Mouse (Mus musculus) kidney, embryonic 15.5 days (tissue): Measurements from ENCODE around the gene Spint3. TPM values are rescaled to one million over a fixed set of nuclear protein-coding genes. Genes with fewer than 3 reads are reported as not detected.

ENCODE experiments used
- ATAC-seq: fragments of 200-750 bp; cut with Nextera tagmentation; replicated peaks from 2 replicates; pipeline ENCODE4 v1.8.0; 2017; ENCODE audit warnings: moderate TSS enrichment; ENCODE audit not compliant: low FRiP score
- H3K27ac ChIP-seq: fragments of 300-500 bp; sonication (generic); 2 replicates; pipeline ENCODE4 v1.5.1; 2015; ENCODE audit warnings: mild to moderate bottlenecking, inconsistent platforms
- H3K27me3 ChIP-seq: fragments of 300-500 bp; sonication (generic); 2 replicates; pipeline ENCODE4 v1.6.1; 2015; ENCODE audit warnings: inconsistent platforms
- H3K36me3 ChIP-seq: fragments of 300-500 bp; sonication (generic); 2 replicates; pipeline ENCODE4 v1.6.1; 2015; ENCODE audit warnings: inconsistent platforms
- H3K4me1 ChIP-seq: fragments of 300-500 bp; sonication (generic); 2 replicates; pipeline ENCODE4 v1.6.1; 2015; ENCODE audit warnings: inconsistent platforms
- H3K4me2 ChIP-seq: fragments of 300-500 bp; sonication (generic); 2 replicates; pipeline ENCODE4 v1.6.1; 2015; ENCODE audit warnings: moderate library complexity, mild to moderate bottlenecking, inconsistent platforms
- H3K4me3 ChIP-seq: fragments of 300-500 bp; sonication (generic); replicated peaks from 2 replicates; pipeline ENCODE4 v1.5.1; 2015; ENCODE audit warnings: mild to moderate bottlenecking, inconsistent platforms
- H3K9ac ChIP-seq: fragments of 300-500 bp; sonication (generic); 2 replicates; pipeline ENCODE4 v1.6.1; 2015; ENCODE audit warnings: mild to moderate bottlenecking, inconsistent platforms
- H3K9me3 ChIP-seq: fragments of 300-500 bp; sonication (generic); replicated peaks from 2 replicates; pipeline ENCODE4 v1.6.1; 2016; ENCODE audit warnings: inconsistent platforms
- WGBS: fragments of 180-500 bp; shearing (Covaris S2); methylation state at CpG from one replicate; pipeline ENCODE4 v1.1.7; 2015; ENCODE audit warnings: mixed read lengths; 5-methylcytosine and 5-hydroxymethylcytosine counted together
- polyA plus RNA-seq: library from polyadenylated mRNA; unstranded; fragments of >200 nt; fragmentation: Nextera tagmentation; extraction: Ambion mirVana; gene quantifications from 2 replicates; pipeline ENCODE4 v1.2.1, GENCODE M21; 2015

The Spint3 gene
- polyA plus RNA-seq, 1 experiment from 2014 or later, result not detected

- H3K4me2 ChIP-seq, result 0 out of 2 replicates have a peak overlapping the region, but pooled peaks have one; percentile 9
- 16% methylated on average over 11 of the region's 11 CpGs for WGBS
- no peak for ATAC-seq
Measured at GRCm38 (mm10) chr2:164521841-164522240, 51.4 kb downstream of the Spint3 start.

GRCm38 (mm10) chr2:164520782-164521181 is 52.5 kb downstream of the Spint3 start:
- no peak overlapping the region for H3K9ac ChIP-seq
- H3K27me3 ChIP-seq, result peaks cover 12% of the 10 kb centered on the region
- no peak overlapping the region for H3K27ac ChIP-seq
- H3K4me1 ChIP-seq, result peaks cover 24% of the 10 kb centered on the region
- H3K36me3 ChIP-seq, result no peaks in the 10 kb centered on the region
- H3K4me2 ChIP-seq, result no peak overlapping the region
- WGBS, result 15% methylated on average over 3 of the region's 3 CpGs
- peak; percentile 66; the same call in 1 of the 2 replicates for ATAC-seq
- H3K9me3 ChIP-seq, result no peaks in the 10 kb centered on the region
- H3K4me3 ChIP-seq, result no peak overlapping the region

More at GRCm38 (mm10) chr2:164521841-164522240, 51.4 kb downstream of the Spint3 start:
- peaks cover 12% of the 10 kb centered on the region for H3K27me3 ChIP-seq
- H3K4me1 ChIP-seq, result peaks cover 17% of the 10 kb centered on the region
- no peak overlapping the region for H3K27ac ChIP-seq
- H3K36me3 ChIP-seq, result no peaks in the 10 kb centered on the region
- no peak overlapping the region for H3K4me3 ChIP-seq
- H3K9ac ChIP-seq, result no peak overlapping the region
- H3K9me3 ChIP-seq, result no peaks in the 10 kb centered on the region

Other genes with a start within 250 kb of the Spint3 start
- gene Svs5, start 240.7 kb downstream of the Spint3 start, polyA plus RNA-seq, result not detected in 2 replicates
- 2.4 and 2.7 TPM in 2 replicates for gene Slpi, start 184.4 kb downstream of the Spint3 start, polyA plus RNA-seq
- gene Rbpjl, start 170.3 kb downstream of the Spint3 start, polyA plus RNA-seq, result 0.05 and 0.08 TPM in 2 replicates
- 1.1 and 2.4 TPM in 2 replicates for gene Matn4, start 168.3 kb downstream of the Spint3 start, polyA plus RNA-seq
- gene Sdc4, start 129.6 kb downstream of the Spint3 start, polyA plus RNA-seq, result 149 and 161 TPM in 2 replicates
- 59.2 and 64.2 TPM in 2 replicates for gene Sys1, start 116.5 kb downstream of the Spint3 start, polyA plus RNA-seq
- 7.7 and 8.3 TPM in 2 replicates for gene Gm20458, start 112.5 kb downstream of the Spint3 start, polyA plus RNA-seq
- not detected in 2 replicates for gene Trp53tg5, start 99.7 kb downstream of the Spint3 start, polyA plus RNA-seq
- gene Dbndd2, start 87.4 kb downstream of the Spint3 start, polyA plus RNA-seq, result 13.0 and 14.0 TPM in 2 replicates
- 65.1 and 69.6 TPM in 2 replicates for gene Pigt, start 75.9 kb downstream of the Spint3 start, polyA plus RNA-seq
- gene Wfdc2, start 11.0 kb downstream of the Spint3 start, polyA plus RNA-seq, result 329 and 368 TPM in 2 replicates
- gene Wfdc6a, start 12.0 kb upstream of the Spint3 start, polyA plus RNA-seq, result 0.34 TPM in 1 of 2 replicates, not detected in the other
- not detected in 2 replicates for gene Eppin, start 20.1 kb upstream of the Spint3 start, polyA plus RNA-seq
- not detected in 2 replicates for gene Wfdc6b, start 40.1 kb upstream of the Spint3 start, polyA plus RNA-seq
- gene Wfdc8, start 40.2 kb upstream of the Spint3 start, polyA plus RNA-seq, result not detected in 2 replicates
- not detected in 2 replicates for gene Wfdc16, start 65.3 kb upstream of the Spint3 start, polyA plus RNA-seq
- gene Wfdc10, start 82.6 kb upstream of the Spint3 start, polyA plus RNA-seq, result 0.41 TPM in 1 of 2 replicates, not detected in the other
- not detected in 2 replicates for gene Wfdc9, start 83.1 kb upstream of the Spint3 start, polyA plus RNA-seq
- gene Wfdc11, start 100.6 kb upstream of the Spint3 start, polyA plus RNA-seq, result not detected in 2 replicates
- 0.43 and 0.57 TPM in 2 replicates for gene Wfdc13, start 111.6 kb upstream of the Spint3 start, polyA plus RNA-seq
- 0.65 and 0.76 TPM in 2 replicates for gene Spint4, start 125.0 kb upstream of the Spint3 start, polyA plus RNA-seq
- not detected in 2 replicates for gene Spint5, start 141.8 kb upstream of the Spint3 start, polyA plus RNA-seq
- 1.2 and 1.3 TPM in 2 replicates for gene Wfdc3, start 172.5 kb upstream of the Spint3 start, polyA plus RNA-seq
- gene Dnttip1, start 172.5 kb upstream of the Spint3 start, polyA plus RNA-seq, result 74.6 and 75.1 TPM in 2 replicates
- 517 and 530 TPM in 2 replicates for gene Ube2c, start 196.4 kb upstream of the Spint3 start, polyA plus RNA-seq
- gene Tnnc2, start 206.5 kb upstream of the Spint3 start, polyA plus RNA-seq, result 40.1 and 87.2 TPM in 2 replicates
- 21.5 and 24.0 TPM in 2 replicates for gene Snx21, start 212.4 kb upstream of the Spint3 start, polyA plus RNA-seq
- gene Acot8, start 231.4 kb upstream of the Spint3 start, polyA plus RNA-seq, result 20.8 and 21.2 TPM in 2 replicates
- 9.0 and 9.2 TPM in 2 replicates for gene Zswim3, start 231.6 kb upstream of the Spint3 start, polyA plus RNA-seq
- 18.4 and 19.8 TPM in 2 replicates for gene Zswim1, start 249.2 kb upstream of the Spint3 start, polyA plus RNA-seq